Mouse (Mus musculus) T-cell, adult 2 months (primary cell): ENCODE data around the gene Mrtfa.
A peak's percentile ranks its signal among the peaks of the same experiment; 100 is the strongest.
"Not testable (repeated sequence)": the region's sequence is repeated elsewhere in the genome, so short reads cannot be mapped to it uniquely, and the experiment has no call there.

ENCODE experiments used
- DNase-seq: peaks from one replicate; pipeline ENCODE4 v3.0.0; 2022; ENCODE audit warnings: low spot score

The Mrtfa gene

DNA sequence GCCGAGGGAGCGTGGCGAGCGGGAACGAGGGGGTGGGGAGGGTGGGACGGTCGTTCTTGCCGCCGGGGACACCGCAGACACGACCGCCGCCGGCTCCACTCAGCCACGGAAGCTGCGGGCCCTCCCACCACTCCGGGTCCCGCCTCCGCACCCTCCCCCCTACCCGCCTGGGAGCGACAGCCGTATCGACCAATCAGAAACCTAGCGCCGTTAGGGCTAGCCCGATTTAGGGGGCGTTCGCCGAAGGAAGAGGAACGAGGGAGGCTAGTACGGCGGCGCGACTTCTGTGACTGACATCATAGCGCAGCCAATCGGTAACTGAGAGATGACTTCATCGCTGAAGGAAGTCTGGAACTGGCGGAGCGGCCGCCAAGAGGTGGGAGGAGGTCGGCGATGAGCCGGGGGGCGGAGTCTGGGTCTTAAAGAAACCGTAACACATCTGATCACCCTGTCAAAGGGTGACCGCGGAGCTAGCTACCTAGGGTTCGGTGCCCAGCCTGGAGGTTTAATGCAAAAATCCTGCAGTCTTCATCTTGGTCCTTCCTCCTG lies at the start of gene Mrtfa:
Gene Mrtfa, minus strand, starts transcription at position 128 of the 549 bp plus-strand sequence.
- DNase-seq = peak; percentile 99

DNA sequence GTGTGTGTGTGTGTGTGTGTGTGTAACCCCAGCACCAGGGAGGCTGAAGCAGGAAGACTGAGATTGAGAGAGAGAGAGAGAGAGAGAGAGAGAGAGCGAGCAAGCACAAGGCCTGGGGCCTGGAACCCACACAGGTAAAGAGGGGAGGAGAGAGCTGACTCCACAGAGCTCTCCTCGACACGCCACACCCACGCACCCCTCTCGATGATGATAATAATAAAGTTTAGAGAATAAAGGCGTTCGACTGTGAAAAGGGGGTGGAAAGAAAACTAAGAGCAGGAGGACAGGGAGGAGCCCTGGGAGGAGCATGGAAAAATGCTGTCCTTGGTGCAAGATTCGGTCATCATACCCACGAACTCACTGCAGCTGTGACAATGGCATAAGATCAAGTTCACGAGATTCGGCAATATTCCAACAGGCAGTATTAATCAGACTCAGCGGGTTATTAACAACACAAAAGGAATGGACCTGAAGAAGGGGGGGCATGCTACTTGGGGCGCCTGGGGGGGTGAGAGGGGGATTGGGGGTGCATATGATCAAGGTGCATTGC lies 49.3 kb upstream of the Mrtfa start:
- no peak for DNase-seq

DNA sequence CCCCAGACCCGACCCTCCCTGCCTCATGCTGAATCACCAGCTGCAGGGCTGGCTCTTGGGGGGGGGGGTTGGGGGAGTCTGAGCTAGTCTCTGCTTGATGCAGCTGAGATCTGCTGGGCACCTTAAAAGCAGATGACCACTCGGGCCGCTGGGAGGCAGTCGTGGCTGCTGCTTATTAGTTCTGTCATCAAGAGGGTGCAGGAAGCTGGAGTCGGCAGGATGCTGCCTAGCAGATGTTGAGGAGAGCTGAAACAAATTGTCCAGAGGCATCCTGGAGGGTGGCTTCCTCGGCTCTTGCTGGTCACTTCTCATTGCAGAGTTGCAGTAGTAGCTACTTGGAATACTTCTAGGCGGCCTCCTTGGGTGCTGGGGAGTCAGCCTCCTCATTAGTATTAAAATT lies 48.7 kb upstream of the Mrtfa start:
- DNase-seq = peak; percentile 12

DNA sequence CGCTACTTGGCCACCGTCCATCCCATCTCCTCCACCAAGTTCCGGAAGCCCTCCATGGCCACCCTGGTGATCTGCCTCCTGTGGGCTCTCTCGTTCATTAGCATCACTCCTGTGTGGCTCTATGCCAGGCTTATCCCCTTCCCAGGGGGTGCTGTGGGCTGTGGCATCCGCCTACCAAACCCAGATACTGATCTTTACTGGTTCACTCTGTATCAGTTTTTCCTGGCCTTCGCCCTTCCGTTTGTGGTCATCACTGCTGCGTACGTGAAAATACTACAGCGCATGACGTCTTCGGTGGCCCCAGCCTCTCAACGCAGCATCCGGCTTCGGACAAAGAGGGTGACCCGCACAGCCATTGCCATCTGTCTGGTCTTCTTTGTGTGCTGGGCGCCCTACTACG lies 46.9 kb upstream of the Mrtfa start:
- no peak for DNase-seq

DNA sequence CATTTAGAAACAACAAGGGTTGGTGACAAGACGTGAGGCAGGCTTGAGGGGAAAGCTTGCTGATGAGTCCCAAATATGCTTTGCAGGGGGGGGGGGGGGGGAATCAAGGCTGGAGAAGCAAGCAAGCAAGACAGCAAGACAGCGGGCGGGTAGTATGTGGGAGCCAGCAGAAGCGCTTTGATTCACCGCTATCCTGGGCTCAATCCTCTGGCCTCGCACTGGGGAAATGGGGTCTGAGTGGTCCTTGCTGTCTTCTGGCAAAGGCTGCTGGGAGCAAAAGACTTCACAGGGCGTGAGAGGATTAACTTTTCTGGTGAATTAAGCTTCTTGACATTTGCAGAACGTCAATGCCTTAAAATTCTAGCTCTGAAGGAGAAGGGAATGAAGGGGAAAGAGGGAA lies 45.5 kb upstream of the Mrtfa start:
- DNase-seq = no peak

DNA sequence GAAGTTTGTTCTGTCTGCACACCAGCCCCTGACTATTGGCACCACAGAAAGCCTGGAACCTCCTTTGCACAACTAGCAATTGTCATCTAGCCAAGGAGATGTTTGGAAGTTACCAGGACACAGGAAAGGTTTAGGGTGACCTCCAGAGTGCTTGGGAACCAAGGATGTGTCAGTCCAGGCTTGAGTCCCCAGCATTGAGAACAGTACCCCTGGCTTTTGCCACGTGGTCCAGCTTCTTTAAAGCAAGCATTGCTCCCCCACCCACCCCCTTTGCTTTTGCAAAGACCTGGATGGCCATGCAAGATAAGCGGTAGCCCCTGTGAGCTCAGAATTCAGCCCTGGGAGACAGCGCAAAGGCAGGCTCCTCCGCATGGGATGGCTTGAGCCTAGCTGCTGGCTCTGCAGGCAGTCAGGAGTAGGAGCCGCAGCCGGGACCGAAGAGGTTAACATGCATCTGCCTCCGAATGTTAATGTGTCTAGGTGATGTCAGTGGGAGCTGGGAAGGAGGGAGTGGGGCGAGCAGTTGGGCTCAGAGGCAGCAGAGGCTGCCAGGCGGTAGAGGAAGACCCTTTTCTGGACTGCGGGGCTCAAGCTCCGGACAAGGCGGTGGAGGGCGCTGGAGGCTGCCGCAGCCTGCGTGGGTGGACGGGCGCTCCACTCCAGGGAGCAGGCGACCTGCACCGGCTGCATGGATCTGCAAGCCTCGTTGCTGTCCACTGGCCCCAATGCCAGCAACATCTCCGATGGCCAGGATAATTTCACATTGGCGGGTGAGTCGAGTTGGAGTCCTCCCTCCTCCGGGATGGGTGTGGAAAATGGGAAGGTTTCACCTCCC lies 44.7 kb upstream of the Mrtfa start, which contains the start of gene Mchr1:
Gene Mchr1, plus strand, starts transcription at position 414 of the 835 bp plus-strand sequence.
- DNase-seq = no peak

DNA sequence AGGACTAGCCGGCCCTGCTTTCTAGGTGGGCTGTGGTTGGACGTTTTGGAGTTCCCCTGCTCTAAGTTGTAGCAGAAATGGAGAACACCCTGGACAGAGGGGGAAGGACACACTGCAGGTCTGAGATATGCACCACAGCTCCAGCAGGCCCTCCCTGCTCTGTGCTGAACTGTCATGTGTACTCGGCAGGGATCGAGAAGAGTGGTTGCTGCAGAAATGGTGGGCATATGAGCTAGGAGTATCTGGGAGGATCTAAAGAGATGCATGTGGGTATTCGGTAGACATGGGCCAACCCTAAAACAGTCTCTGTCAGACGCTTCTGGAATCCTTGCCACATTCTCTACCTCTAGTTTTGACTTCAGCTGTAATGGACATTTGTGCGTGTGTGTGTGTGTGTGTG lies 40.8 kb upstream of the Mrtfa start:
- no peak for DNase-seq

DNA sequence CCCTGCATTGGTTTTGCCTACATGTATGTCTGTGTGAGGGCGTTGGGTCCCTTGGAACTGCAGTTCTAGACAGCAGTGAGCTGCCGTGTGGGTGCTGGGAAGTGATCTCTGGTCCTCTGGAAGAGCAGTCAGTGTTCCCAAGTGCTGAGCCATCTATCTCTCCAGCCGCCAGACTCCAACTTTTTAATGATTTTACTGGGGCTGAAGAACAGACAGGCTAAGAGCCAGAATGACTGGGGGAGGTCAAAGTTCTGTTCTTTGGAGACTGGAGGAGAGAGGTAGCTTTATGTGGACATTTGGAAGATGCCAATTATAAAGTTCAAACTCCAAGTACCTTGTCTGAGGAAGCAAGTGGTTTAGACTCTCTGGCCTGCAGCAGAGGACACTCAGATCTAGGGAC lies 39.2 kb upstream of the Mrtfa start:
- DNase-seq = no peak

DNA sequence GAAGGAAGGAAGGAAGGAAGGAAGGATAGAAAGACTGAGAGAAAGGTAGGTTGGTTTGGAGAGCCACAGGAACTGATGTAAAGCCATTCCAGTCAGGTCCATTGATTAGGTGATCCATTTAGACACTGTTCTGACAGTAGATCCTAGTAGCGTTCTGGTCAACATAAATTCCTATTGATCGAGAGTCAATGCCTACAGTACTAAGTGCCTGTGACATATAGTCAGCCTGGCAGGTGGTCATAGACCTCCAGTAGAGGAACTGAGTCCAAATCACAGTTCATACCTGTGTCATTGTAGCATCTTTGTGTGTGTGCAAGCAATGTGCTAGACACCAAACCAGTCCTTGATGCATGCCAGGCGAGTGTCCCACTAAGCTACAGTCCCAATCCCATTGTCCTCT lies 37.7 kb upstream of the Mrtfa start:
- no peak for DNase-seq

DNA sequence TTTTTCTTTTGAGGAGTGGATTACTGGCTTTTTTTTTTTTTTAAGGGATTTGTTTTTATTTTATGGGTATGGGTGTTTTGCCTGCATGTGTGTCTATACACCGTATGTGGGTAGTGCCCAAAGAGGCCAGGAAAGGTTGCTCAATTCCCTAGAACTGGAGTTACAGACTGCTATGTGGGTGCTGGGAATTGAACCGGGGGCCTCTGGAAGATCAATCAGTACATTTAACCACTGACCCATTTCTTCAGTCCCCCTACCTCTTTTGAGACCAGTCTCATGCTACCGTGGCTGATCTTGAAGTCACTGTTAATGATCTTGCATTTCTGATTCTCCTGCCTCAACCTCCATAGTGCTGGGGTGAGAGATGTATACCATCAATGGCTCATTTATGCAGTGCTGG lies 36.7 kb upstream of the Mrtfa start:
- DNase-seq = no peak

DNA sequence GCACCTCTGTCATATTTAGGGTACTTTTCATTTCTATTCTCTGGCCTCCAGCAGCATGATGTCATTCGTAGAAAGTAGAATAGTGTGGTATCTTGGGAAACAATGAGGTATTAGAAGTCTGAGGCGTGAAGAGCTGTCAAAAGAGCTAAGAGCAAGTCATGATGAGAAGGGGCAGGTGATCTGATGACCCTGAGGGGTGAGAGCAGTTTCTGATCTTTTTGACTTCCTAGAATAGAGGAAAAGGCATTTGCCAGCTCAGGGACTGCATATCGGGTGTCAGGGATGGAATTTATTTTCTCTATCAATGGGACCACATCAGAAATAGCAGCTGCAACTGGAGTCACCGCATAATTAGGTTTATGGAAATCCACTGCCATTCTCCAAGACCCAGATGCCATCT lies 36.2 kb upstream of the Mrtfa start:
- no peak for DNase-seq

DNA sequence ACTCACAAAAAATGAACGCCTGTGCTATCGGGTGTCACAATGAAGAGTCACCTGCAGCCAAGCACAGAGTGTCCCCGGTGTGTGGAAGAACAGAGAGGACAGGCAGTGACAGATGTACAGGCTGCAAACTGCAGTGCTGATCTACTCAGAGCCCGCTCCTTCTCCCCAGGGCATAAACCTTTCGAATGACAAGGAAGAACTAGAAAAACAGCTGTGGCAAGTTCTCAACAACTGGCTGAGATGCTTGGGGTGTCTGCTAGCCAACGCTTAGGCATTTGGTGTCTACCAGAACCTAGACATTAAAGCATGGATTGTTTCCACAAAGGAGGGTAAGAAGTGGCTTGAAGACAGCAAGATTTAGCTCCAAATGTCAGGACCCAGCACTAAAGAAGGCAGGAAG lies 35.2 kb upstream of the Mrtfa start:
- no peak for DNase-seq

DNA sequence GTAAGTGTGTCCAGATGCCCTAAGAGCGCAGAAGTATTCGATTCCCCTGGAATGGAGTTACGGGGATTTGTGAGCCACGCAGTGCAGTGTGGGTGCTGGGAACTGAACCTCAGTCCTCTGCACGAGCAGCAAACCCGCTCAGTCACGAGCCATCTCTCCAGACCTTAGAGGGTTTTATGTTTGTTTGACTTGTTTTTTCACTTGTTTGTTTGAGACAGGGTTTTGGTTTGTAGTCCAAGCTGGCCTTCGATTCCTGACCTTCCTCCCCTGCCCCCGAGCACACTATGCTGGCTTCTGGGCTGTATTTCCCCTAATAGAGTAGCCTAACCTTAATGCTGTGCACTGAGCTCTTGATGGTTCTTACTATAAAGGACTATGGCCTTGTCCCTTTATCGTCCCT lies 34.5 kb upstream of the Mrtfa start:
- no peak for DNase-seq

DNA sequence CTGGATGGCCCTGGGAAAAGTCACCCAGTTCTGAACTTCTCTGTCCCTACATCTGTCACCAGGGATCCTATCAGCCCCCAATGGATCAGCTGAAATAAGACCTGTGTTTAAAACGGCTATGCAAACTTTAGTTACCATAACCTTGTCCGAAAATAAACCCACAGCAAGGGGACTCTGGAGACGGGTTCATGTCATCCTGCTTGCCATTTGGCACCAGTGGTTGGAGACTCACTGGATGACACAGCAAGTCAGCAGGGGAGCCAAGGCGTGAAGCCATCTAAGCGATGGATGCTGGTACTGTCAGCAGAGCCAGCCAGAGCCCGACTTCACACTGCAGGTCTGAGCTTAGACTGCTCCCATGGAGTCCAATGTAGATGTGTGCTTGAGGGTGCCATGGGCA lies 30.9 kb upstream of the Mrtfa start:
- no peak for DNase-seq

DNA sequence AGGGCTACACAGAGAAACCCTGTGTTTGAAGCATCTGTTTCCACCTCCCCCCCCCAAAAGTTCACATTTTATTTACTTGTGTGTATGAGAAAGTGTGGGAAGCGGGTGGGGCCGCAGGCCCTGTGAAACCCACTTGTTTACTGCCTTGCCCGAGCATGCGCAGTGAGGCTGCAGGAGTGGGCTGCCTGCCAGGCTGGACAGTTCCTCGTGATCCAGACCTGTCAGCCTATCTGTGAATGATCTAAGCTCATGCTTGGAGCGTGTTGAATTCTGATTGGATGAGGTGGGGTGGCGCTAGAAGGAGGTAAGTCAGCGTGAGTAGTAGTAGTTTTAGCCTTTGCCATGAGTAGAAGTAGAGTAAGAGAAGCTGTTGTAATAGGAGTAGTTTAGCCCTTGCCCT lies 29.5 kb upstream of the Mrtfa start:
- not testable (repeated sequence) for DNase-seq

DNA sequence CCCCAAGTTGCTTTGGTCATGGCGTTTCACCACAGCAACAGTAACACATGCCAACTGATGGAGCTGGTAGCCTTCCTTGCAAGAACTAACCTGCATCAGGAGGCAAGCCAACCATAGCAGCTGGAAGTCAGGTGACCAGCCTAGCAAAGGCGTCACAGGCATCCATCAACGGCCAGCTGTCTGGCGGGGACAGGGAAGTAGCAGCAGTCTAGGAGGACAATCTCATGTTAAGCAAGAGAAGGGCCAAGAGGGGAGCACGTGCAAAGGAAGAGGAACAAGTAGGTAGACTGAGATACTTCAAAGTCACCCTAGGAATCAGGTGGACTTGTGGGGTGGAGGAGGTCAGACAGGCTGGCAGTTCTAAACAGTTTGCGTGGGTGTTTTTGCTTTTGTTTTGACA lies 28.5 kb upstream of the Mrtfa start:
- no peak for DNase-seq

DNA sequence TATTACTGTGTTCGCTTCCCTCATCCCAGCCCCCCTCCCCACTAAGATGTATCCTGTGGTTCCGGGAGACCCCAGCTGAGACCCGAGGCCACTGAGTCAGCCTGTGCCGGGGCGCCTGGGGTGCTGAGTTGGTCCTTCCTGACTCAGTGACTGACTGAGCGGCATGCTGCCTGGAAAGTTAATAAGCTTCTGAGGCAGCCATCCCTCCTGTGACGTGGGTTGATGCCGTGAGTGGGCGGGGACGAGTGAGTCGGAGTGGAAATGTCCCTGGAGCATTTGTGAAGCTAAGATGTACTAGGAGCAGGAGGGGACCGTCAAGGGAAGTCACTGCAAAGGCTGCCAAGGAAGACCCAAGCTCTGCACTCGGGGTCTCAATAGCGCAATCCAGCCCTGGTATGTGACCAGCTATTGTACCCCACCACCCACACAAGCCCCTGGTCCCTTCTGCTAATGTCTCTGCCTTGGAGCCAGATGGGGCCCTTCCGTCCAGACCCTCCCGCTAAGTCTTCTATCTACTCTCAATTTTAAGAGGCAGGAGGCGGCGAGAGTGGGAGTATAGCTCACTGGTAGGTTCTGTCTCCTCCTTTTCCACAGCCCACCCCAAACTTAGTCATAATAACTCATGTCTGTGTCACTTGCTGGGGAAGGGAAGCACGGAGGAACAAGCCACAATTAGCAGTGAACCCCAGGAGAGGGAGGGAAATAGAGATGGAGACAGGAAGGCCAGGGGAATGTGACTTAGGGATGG lies 26.5 kb upstream of the Mrtfa start:
- DNase-seq = no peak

DNA sequence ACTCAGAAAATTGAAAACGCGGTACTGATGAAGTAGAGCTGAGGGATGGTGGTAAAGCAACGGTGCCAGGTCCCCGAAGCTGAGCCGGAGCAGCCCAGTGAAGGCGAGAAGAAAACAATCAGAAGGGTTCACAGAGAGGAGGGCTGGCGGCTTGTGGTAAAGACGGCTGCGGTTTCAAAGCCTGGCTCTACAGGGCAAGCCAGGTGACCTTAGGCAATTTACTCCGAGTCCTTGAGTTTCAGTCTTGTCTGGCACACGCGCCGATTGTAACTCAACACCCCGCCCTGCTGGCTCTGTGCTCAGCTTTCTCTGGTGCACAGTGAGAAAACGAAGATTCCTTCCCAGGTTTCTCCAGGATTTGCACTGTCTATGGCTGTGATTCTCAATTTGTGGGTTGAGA lies 22.4 kb upstream of the Mrtfa start:
- no peak for DNase-seq

DNA sequence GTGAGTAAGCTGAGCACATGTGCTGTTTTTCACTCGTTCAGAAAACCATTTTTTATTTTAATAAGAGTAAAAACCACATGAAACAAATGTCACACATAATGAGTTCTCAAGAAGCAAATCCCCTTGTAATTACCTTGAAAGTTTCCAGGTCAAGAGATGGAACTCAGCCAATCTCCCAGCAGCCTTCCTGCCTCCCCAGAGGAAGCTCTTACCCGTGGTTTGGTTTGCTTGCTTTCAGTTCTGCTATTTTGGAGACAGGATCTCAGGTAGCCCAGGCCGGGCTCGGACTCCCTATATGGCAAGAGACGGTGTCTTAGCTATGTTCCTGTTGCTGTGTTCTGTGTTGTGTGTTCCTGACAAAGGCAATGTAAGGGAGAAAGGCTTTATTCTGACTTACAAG lies 19.9 kb upstream of the Mrtfa start:
- no peak for DNase-seq

DNA sequence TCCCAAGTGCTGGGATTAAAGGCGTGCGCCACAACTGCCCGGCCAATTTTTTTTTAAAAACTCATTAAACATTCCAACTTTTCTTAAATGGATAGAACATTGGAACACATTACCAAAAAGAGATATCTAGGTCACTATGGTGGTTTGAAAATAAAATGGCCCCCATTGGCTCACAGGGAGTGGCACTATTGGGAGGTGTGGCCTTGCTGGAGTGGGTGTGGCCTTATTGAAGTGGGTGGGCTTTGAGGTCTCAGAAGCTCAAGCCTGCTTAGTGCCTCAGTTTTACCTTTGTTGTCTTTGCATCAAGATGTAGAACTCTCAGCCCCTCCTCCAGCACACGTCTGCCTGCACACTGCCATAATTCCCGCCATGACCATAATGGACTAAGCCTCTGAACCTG lies 11.9 kb upstream of the Mrtfa start:
- DNase-seq = no peak

DNA sequence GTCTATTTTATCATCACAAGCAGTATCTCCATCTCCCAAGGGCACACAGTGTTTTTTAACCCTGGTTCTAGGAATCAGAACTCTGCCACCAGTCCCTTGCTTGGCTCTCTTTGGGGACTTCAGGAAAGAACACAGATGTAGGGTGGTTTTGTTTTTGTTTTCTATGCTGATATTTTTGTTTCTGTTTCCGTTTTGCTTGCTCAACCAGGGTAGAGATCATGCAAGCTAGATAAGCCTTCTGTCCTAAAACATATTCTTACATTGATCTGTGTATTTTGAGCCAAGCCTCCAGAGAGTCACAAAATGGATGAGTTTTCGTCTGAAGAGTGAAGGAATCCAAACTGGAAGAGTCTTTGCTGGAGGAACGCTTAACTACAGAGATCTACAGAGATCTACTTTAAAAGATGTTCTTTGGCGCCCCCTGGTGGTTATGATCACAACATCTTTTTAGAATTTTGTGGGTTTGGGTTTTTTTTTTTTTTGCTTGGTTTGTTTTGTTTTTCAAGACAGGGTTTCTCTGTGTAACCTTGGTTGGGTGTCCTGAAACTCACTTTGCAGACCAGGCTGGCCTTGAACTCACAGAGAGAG lies 8.9 kb upstream of the Mrtfa start:
- peak; percentile 66 for DNase-seq

DNA sequence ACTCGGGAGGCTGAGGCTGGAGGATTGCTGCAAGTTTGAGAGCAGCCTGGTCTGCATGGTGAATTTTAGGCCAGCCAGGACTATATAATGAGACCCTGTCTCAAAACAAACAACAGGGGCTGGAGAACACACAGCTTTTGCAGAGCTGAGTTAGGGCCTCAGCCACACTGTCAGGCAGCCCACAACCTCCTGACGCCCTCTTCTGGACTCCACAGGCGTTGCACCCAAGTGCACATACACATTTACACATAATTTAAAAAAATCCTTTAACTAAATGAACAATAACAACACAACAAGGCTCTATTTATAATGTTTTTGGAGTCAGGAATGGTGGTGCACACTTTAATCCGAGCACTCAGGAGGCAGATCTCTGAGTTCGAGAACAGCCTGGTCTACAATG lies 7.9 kb upstream of the Mrtfa start:
- peak; percentile 21 for DNase-seq

DNA sequence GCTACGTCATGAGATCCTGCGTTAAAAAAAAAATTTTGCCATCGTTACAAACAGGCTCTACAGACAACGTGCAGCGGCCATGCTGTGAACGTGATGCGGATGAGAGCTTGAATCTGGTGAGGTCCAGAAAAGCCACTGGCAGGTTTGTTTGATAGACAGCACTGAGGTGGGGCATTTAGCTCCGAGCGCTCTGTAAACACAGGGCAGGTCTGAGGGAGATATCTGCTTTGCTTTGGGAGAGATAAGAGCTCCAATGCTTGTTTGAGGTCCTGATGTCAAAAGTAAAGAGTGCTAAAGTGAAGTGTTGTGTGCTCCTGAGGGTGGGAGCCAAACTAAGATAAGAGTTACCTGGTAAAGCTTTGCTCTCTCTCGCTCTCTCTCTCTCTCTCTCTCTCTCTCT lies 6.6 kb upstream of the Mrtfa start:
- DNase-seq = no peak
